Mouse (Mus musculus) fibroblast of lung, adult 2 months (primary cell): Measurements from ENCODE around the gene Tox3.

Experiments
- DNase-seq: peaks from one replicate; pipeline ENCODE4 v3.0.0-alpha.2; 2011; ENCODE audit warnings: low read depth

Tox3 gene

GRCm38 (mm10) chr8:90348178-90348925 is at the start of gene Tox3:
TSS of gene Tox3 (minus strand) at chr8:90348343.
- no peak for DNase-seq

DNA sequence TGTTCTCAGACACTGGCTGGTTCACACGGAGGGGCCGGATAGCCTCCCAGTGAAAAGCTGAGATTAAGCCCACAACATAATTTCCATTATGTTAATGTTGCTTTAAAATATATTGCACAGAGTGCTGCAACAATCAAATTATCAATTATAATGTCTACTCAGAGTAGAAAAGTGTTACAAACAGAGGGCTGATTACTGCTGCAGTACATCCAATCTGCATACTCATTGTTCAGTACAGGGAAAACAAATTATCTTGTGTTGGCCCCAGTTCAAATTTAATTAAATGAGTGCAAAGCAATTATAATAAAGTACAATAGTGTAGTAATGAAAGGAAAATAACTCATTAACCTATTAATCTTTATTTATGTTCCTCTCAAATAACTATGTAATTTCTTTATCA is 44.5 kb upstream of the Tox3 start:
- DNase-seq: no peak

- DNase-seq: no peak
Measured at GRCm38 (mm10) chr8:90391483-90392074, 43.4 kb upstream of the Tox3 start.

DNA sequence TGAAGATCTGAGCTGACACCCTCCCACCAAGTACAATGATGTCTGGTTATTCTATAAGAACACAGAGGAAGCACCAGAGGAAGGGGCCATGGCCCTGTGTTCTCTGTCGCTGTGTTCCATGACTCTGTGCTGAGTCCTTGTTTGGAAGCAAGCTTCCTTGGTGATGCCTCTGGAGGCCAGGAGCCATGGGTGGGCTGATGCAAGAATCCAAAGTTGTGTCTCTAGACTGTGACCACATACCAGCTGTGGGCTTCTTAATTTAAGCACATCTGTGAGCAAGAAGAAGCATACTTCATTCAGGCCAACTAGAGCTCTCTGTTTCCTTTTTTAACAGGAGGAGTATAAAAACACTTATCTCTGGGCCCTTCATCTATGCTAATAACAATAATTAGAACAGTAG is 42.7 kb upstream of the Tox3 start:
- no peak for DNase-seq

- no peak for DNase-seq
Measured at GRCm38 (mm10) chr8:90379064-90379463, 30.9 kb upstream of the Tox3 start.

DNA sequence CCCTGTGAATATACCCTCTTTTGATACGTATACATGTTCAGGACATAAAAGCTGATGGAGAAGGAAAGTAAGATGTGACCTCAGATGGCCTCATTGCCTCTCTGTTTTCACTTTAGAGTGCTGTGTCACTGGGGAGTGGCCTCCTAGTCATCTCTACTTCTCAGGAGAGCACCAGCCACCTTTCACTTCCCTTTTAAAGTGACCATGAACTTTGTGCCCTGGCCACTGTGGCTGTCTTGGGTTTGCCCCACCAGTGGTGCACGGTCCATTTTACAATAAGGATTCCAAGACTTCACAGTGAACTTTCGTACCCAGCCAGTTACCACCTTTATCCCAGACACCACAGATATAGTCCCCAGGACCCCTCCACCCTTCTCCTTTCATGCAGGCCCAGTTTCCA is 29.9 kb upstream of the Tox3 start:
- DNase-seq: no peak

GRCm38 (mm10) chr8:90371611-90372222 is 23.6 kb upstream of the Tox3 start:
- no peak for DNase-seq

- no peak for DNase-seq
Measured at GRCm38 (mm10) chr8:90369876-90370275, 21.7 kb upstream of the Tox3 start.

DNA sequence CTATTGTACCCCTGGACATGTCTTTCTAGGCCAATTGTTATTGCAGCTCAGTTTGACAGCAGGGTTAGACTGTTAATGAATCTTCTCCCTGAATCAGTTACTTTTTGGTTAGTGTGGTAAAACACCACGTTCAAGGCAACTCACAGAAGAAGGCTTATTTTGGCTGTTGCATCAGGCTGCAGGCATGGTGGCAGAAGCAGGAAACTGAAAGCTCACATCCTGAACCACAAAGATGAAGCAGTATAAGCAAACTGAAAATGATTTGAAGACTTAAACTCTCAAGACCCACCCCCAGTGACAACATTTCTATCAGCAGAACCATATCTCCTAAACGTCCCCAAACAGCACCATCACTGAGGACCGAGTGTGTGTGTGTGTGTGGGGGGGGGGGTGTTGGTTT is 8.6 kb upstream of the Tox3 start:
- no peak for DNase-seq

- no peak for DNase-seq
Measured at GRCm38 (mm10) chr8:90354782-90355181, 6.6 kb upstream of the Tox3 start.

- no peak for DNase-seq
Measured at GRCm38 (mm10) chr8:90353960-90354540, 5.9 kb upstream of the Tox3 start.

DNA sequence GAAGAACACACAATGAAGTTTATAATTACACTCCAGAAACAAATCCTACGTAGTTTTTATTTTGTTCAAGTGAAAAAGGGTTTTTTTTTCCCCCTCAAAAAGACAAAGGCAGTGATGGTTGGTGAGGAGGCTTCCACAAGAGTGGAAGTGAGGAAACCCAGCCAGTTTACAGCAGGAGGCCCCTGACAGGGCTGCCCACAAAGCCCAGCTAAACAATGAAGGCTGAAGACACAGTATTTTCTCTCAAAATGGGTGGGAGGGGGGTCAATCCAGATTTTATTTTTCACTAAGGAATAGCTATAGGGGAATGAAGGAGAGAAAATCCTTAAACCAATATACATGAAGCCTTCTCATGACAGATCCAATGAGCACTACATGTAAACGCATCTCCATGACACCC is 5.4 kb upstream of the Tox3 start:
- no peak for DNase-seq

- no peak for DNase-seq
Measured at GRCm38 (mm10) chr8:90352991-90353390, 4.8 kb upstream of the Tox3 start.

- no peak for DNase-seq
Measured at GRCm38 (mm10) chr8:90349709-90350562, 1.8 kb upstream of the Tox3 start.

DNA sequence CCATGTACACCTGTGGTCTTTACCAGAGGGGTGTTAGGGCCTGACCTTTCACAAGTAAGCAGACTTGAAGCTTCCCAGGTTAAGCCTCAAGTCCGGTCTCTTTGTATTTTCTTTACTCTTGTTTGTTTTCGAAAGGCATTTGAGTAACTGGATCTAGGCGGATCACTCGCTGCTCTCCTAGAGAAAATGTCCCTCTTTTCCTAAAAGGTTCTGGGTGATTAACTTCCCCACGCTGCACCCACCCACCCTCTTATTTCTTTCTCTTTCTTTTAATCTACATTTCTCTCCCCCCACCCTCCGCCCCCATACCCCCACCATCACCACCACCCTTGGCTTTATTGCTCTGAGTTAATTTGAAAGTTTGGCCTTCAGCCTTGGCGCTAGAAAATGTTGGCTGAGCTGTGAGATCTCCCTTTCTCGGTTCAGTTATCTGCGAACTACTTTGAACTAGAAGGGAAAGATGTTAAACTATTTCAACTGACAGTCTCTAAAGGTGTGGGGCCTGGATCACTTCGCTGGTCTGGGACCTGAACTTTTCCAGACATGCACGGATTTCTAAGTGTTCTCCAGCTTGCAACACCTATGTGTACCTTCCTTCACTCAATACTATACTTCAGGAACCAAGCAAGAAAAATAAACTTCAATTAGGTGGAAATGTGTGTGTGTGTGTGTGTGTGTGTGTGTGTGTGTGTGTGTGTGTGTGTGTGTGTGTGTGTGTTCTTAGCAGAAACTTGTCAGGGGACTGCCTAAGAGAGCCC is 962 bp upstream of the Tox3 start:
- no peak for DNase-seq

DNA sequence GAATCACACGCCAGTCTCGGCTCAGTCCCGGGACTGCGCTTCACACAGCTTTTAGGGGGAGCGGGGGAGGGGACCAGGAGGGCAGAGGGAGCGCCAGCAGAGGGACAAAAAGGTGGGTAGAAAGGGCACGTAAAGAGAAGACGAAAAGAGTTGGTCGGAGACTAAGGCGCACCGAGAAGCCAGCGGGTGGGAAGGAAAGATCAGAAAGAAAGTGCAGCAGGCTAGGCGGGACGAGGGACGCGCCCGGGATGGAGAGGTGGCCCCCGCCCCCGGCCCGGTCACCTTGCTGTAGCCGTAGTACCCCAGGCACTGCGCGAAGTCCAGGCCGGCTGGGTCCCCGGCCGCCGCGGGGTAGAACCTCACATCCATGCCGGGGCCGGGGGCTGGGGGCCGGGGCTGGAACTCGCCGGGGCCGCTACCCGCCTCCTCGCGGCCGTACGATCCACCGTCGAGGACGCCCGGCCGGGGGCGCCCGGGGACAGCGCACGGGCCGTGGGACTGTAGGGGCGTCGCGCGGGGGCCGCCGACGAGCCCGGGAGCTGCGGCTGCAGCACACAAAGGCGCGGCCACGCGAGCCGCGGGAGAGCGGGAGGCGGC is 464 bp downstream of the Tox3 start:
- DNase-seq: no peak

DNA sequence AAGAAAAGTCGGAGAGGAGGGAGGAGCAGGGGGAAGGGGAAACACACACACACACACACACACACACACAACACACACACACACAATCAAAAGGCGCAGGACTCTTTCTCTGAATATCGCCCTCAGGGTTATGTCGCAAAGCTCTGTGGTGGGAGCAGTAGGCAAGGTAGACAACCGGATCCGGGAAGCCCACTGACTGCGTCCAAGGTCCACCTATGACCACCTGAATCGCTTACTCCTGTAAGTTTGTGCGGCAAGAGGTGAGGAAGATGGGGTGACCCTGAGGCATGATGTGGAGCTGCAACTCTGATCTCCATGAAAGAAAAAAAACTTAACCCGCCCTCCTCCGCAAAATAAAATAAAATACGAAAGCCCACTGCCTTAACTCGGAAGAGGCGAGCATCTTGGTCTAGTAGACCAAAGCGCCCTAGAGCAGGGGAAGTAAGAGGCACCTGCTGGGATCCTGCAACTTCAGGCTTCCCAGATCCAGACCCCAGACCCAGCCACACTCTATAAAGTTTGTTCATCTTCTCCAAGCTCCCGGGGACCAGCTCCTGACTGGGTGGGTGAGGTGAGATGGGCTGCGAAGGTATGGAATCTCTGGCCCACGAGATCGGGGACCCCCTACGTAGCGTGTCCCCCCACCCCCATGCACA is 1.1 kb downstream of the Tox3 start:
- DNase-seq: no peak

GRCm38 (mm10) chr8:90346138-90346879 is 1.8 kb downstream of the Tox3 start:
- no peak for DNase-seq

- no peak for DNase-seq
Measured at GRCm38 (mm10) chr8:90330377-90331285, 17.5 kb downstream of the Tox3 start.
